Mouse (Mus musculus): ENCODE data around the gene Grpel1. TPM values are rescaled to one million over a fixed set of nuclear protein-coding genes. Genes with fewer than 3 reads are reported as not detected.

Grpel1 gene
- total RNA-seq, 1 experiment: 45.0 TPM

DNA sequence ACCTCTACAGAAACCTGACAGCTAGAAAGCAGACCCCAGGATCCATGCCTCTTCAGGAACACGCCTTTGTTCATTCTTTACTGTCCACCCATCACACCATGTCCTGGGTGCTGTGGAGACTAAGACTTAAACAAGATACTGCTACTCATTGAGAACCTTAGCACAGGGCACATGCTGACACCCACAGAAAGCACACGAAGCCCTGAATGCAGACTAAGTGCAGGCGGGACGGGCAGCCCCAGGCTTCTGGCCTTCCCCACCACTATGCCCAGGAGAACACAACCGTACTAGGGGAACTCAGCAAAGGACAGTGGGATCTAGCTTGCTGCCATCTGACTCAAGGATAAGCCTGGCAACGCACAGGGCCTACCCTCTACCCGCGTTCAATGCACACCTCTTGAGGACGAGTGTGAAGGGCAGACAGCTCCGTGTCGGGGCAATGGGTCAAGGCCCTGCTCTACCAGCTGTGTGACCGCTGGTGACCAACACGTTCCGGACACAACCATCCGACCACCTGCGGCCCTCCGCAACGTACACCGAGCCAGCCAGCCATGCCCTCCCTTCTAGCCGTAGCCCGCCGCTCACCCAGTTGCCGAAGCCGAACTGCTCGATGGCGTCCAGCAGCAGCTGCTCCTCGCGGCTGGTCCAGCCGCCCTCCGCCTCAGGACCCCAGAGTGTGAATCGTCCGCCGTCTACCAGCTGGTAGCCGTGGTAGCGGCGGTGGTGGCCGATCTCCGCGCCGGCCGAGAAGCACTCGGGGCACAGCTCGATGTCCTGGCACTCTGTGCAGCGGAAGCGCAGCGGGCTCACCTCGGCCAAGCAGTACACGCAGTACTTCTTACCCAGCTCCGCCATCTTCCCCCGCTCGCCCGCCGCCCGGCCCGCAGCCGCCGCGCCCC, 18.7 kb downstream of the Grpel1 start:
- Histone ChIP-seq H3K36me3 (ENCODE audit: control insufficient read depth, insufficient read depth, low read length, poor library complexity, severe bottlenecking) (no peaks in the 10 kb centered on the region; the same call in 1 of the 2 replicates), H3K4me3 (ENCODE audit: insufficient read depth in 1 of 2, low read depth in 1 of 2, low read length in 2 of 2, poor library complexity in 1 of 2, severe bottlenecking in 1 of 2) (peak overlapping the region; percentile 89 to 99), H3K27ac (ENCODE audit: insufficient read depth, low read depth, low read length, poor library complexity, severe bottlenecking) (no peak overlapping the region), H3K9ac (ENCODE audit: insufficient read depth, low read depth, low read length, poor library complexity, severe bottlenecking) (peak overlapping the region; percentile 91), H3K4me1 (ENCODE audit: control insufficient read depth in 2 of 2, insufficient read depth in 2 of 2, low read length in 2 of 2, poor library complexity in 1 of 2) (peaks cover 0 to 8% of the 10 kb centered on the region in 2 experiments; a peak in 1 of 4 replicates), H3K9me3 (ENCODE audit: control insufficient read depth, insufficient read depth, low read depth, low read length) (no peaks in the 10 kb centered on the region)
- in situ Hi-C loops (cut with MboI; ENCODE audit: low sequenced_read_pairs in 2 of 2, unreplicated experiment in 2 of 2): no loop called here
- no peak for DNase-seq (ENCODE audit: low read depth, low spot score)
- TF ChIP-seq MAFK (IDR thresholded peaks at IDR 0.05; ENCODE audit: insufficient read depth, low read depth, low read length): no peak
- TF ChIP-seq ZNF384 (IDR thresholded peaks at IDR 0.05; ENCODE audit: low read depth, low read length): no peak
- TF ChIP-seq HCFC1 (IDR thresholded peaks at IDR 0.05; ENCODE audit: borderline replicate concordance, insufficient read depth, low read length): no peak
- TF ChIP-seq CHD2 (IDR thresholded peaks at IDR 0.05; ENCODE audit: low read depth, low read length): no peak
- TF ChIP-seq ZC3H11A (IDR thresholded peaks at IDR 0.05; ENCODE audit: borderline replicate concordance, low read depth, low read length): no peak

DNA sequence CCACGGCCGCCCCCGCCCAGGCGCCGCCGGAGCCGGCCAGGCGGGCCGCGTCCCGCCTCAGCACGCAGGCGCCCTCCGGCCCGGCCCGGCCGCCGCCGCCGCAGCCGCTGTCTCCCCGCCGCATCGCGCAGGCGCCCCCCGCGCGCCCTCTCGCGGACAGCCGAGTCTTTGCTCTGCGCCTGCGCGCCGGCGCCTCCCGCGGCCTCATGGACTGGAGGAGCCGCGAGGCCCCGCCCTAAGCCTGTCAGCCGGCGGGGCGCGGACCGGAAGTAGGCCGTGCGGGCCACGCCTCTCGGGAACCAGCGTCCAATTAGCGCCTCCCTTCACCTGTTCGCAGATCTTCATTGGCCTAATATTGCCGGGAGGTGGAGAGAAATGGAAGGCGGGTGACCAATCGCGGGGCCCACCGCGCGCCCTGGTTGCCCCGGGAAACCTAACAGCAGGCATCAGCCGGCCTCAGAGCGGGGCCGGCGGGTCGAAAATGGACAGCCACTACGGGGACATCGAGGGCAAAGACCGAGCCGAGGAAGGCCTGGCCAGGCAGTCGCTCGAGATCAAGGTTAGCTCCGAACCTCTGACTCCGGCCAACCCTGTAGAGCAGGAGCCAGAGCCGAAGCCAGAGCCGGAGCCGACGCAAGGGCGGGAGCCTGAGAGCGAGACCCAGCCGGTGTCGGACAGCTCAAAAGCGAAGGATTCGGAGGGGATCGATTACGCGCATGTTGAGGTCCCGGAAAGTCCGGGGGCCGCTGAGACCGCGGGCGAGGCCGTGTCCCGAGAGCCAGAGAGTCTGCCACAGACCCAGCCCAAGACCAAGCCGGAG, 19.6 kb downstream of the Grpel1 start, which contains the start of the genes Tada2b and Ccdc96:
TSS of gene Tada2b (minus strand) at position 115 of the 820 bp plus-strand sequence.
TSS of gene Ccdc96 (plus strand) at position 418 of the 820 bp plus-strand sequence.
- no peaks in the 10 kb centered on the region for H3K9me3 ChIP-seq (ENCODE audit: control insufficient read depth, insufficient read depth, low read depth, low read length)
- TF ChIP-seq ZNF384 (IDR thresholded peaks at IDR 0.05; ENCODE audit: low read depth, low read length) (no peak), HCFC1 (IDR thresholded peaks at IDR 0.05; ENCODE audit: borderline replicate concordance, insufficient read depth, low read length) (no peak), MAFK (IDR thresholded peaks at IDR 0.05; ENCODE audit: insufficient read depth, low read depth, low read length) (no peak), ZC3H11A (IDR thresholded peaks at IDR 0.05; ENCODE audit: borderline replicate concordance, low read depth, low read length) (no peak), CHD2 (IDR thresholded peaks at IDR 0.05; ENCODE audit: low read depth, low read length) (peak; percentile 49; the same call in 1 of the 2 replicates)
- peak; percentile 95 for DNase-seq (ENCODE audit: low read depth, low spot score)
- H3K27ac ChIP-seq (ENCODE audit: insufficient read depth, low read depth, low read length, poor library complexity, severe bottlenecking): no peak within 1 kb of the TSS
- no peaks in the 10 kb centered on the region; the same call in 1 of the 2 replicates for H3K36me3 ChIP-seq (ENCODE audit: control insufficient read depth, insufficient read depth, low read length, poor library complexity, severe bottlenecking)
- peaks cover 0 to 8% of the 10 kb centered on the region in 2 experiments; a peak in 1 of 4 replicates for H3K4me1 ChIP-seq (ENCODE audit: control insufficient read depth in 2 of 2, insufficient read depth in 2 of 2, low read length in 2 of 2, poor library complexity in 1 of 2)
- H3K9ac ChIP-seq (ENCODE audit: insufficient read depth, low read depth, low read length, poor library complexity, severe bottlenecking): peak within 1 kb of the TSS; percentile 91
- peak within 1 kb of the TSS; percentile 89 to 99 for H3K4me3 ChIP-seq (ENCODE audit: insufficient read depth in 1 of 2, low read depth in 1 of 2, low read length in 2 of 2, poor library complexity in 1 of 2, severe bottlenecking in 1 of 2)
- in situ Hi-C loops (cut with MboI; ENCODE audit: low sequenced_read_pairs in 2 of 2, unreplicated experiment in 2 of 2): no loop called here

DNA sequence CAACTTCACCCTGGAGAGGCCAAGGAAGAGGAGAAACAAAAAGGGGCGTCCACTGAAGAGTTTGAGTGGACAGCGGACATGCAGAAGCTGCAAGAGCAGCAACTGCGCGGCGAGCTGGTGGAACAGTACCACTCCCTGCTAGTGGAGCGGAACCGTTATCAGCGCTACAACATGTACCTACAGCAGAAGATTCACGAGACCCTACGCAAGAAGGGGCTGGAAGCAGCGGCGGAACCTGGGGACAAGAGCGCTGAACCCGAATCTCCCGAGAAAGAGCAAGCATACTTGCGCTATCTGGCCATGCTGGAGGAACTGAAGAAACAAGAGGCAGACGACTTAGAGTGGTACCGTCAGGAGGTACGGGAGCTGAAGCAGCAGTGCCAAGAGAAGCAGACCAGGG, 20.5 kb downstream of the Grpel1 start:
- no peak for TF ChIP-seq CHD2 (IDR thresholded peaks at IDR 0.05; ENCODE audit: low read depth, low read length)
- TF ChIP-seq ZNF384 (IDR thresholded peaks at IDR 0.05; ENCODE audit: low read depth, low read length): no peak
- no peaks in the 10 kb centered on the region; the same call in 1 of the 2 replicates for H3K36me3 ChIP-seq (ENCODE audit: control insufficient read depth, insufficient read depth, low read length, poor library complexity, severe bottlenecking)
- in situ Hi-C loops (cut with MboI; ENCODE audit: low sequenced_read_pairs in 2 of 2, unreplicated experiment in 2 of 2): no loop called here
- no peaks in the 10 kb centered on the region for H3K9me3 ChIP-seq (ENCODE audit: control insufficient read depth, insufficient read depth, low read depth, low read length)
- H3K4me1 ChIP-seq (ENCODE audit: control insufficient read depth in 2 of 2, insufficient read depth in 2 of 2, low read length in 2 of 2, poor library complexity in 1 of 2): peaks cover 0 to 8% of the 10 kb centered on the region in 2 experiments; a peak in 1 of 4 replicates
- H3K27ac ChIP-seq (ENCODE audit: insufficient read depth, low read depth, low read length, poor library complexity, severe bottlenecking): no peak overlapping the region
- peak overlapping the region; percentile 64 to 87 for H3K4me3 ChIP-seq (ENCODE audit: insufficient read depth in 1 of 2, low read depth in 1 of 2, low read length in 2 of 2, poor library complexity in 1 of 2, severe bottlenecking in 1 of 2)
- H3K9ac ChIP-seq (ENCODE audit: insufficient read depth, low read depth, low read length, poor library complexity, severe bottlenecking): no peak overlapping the region
- no peak for DNase-seq (ENCODE audit: low read depth, low spot score)

DNA sequence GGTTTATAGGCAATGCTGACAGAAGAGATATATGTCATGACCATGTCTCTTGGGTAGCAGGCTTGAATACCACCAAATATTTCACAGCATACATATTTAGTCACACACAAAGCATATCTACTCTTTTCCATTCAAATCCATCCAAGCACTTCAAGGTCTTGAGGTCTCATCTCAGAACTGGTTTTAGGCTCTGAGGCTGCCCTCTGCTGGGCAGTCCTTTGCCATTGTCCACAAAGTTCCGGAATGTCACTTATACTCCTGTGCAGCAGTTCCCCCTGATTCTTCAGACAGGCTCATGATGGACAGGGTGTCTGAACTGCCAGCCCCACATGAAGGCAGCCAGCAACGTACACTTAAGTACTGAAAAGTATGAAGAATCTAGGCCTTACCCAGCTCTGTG, 24.4 kb downstream of the Grpel1 start:
- in situ Hi-C loops (cut with MboI; ENCODE audit: low sequenced_read_pairs in 2 of 2, unreplicated experiment in 2 of 2): no loop called here
- peaks cover 14% of the 10 kb centered on the region; the same call in 1 of the 2 replicates for H3K36me3 ChIP-seq (ENCODE audit: control insufficient read depth, insufficient read depth, low read length, poor library complexity, severe bottlenecking)
- H3K27ac ChIP-seq (ENCODE audit: insufficient read depth, low read depth, low read length, poor library complexity, severe bottlenecking): no peak overlapping the region
- H3K9me3 ChIP-seq (ENCODE audit: control insufficient read depth, insufficient read depth, low read depth, low read length): no peaks in the 10 kb centered on the region
- no peak overlapping the region for H3K9ac ChIP-seq (ENCODE audit: insufficient read depth, low read depth, low read length, poor library complexity, severe bottlenecking)
- no peak for TF ChIP-seq ZNF384 (IDR thresholded peaks at IDR 0.05; ENCODE audit: low read depth, low read length)
- TF ChIP-seq ZC3H11A (IDR thresholded peaks at IDR 0.05; ENCODE audit: borderline replicate concordance, low read depth, low read length): no peak
- TF ChIP-seq HCFC1 (IDR thresholded peaks at IDR 0.05; ENCODE audit: borderline replicate concordance, insufficient read depth, low read length): no peak
- no peak for TF ChIP-seq CHD2 (IDR thresholded peaks at IDR 0.05; ENCODE audit: low read depth, low read length)
- TF ChIP-seq MAFK (IDR thresholded peaks at IDR 0.05; ENCODE audit: insufficient read depth, low read depth, low read length): no peak
- DNase-seq (ENCODE audit: low read depth, low spot score): no peak
- H3K4me1 ChIP-seq (ENCODE audit: control insufficient read depth in 2 of 2, insufficient read depth in 2 of 2, low read length in 2 of 2, poor library complexity in 1 of 2): peaks cover 0 to 5% of the 10 kb centered on the region in 2 experiments; a peak in 1 of 4 replicates
- H3K4me3 ChIP-seq (ENCODE audit: insufficient read depth in 1 of 2, low read depth in 1 of 2, low read length in 2 of 2, poor library complexity in 1 of 2, severe bottlenecking in 1 of 2): no peak overlapping the region
